Mouse (Mus musculus) layer of hippocampus, adult 2 months (tissue): Measurements from ENCODE around the gene Maco1. TPM values are rescaled to one million over a fixed set of nuclear protein-coding genes. Genes with fewer than 3 reads are reported as not detected.

Source experiments
- DNase-seq, 2 experiments: peaks; one replicate each; pipeline ENCODE4 v3.0.0; 2022; ENCODE audit warnings: low spot score in 2 of 2
- H3K27ac ChIP-seq: fragments of 200-600 bp; 2 replicates; pipeline ENCODE4 v1.8.1; 2022
- H3K4me3 ChIP-seq: fragments of 200-600 bp; 2 replicates; pipeline ENCODE4 v1.8.1; 2022; ENCODE audit warnings: mild to moderate bottlenecking
- CTCF ChIP-seq: fragments of 200-600 bp; conservative IDR thresholded peaks from 2 replicates; pipeline ENCODE4 v1.8.1; 2022; ENCODE audit warnings: antibody characterized with exemption, mild to moderate bottlenecking, moderate library complexity
- total RNA-seq, 2 experiments: library from RNA; stranded (reverse); gene quantifications; 2 replicates each; pipeline ENCODE4 v1.2.3; 2021

Maco1 gene
- total RNA-seq, 2 experiments from 2014 or later, result 43.4 to 43.8 TPM

DNA sequence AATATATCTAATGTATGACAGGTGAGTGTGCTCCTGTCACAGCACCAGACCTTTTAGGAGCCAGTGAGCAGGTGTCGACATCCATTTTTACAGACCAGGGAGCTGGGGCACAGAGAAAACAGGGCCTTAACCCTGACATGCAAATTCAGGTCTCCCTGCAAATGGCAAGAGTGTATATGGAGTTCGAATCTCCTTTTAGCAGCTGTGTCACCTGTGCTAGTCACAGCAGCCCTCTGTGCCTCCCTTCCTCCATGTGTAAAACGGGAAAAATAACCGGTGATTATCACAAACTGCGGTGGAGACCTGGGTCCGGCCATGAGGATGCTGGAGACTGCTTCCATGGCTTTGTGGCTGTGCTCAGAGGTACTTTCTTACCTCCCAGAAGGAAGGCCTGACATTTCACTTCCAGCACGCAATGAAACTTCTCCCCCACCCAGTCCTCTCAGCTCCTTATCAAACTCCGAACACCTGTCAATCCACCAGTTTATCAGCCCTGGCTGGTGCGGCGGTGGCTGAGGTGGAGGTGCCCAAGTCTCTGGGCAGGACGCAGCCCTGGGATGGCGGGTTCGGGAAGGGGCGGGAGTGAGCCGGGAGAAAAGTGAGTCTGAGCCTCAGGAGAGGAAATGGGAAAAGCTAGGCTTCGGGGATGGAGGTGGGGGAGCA is 16.1 kb upstream of the Maco1 start:
- Histone ChIP-seq H3K27ac (no peak overlapping the region), H3K4me3 (no peak overlapping the region)
- TF ChIP-seq CTCF, result no peak
- DNase-seq, result no peak

- no peak for DNase-seq
- Histone ChIP-seq H3K27ac (no peak overlapping the region), H3K4me3 (no peak overlapping the region)
- no peak for TF ChIP-seq CTCF
Observed at GRCm38 (mm10) chr4:134868490-134868889, 15.3 kb upstream of the Maco1 start.

GRCm38 (mm10) chr4:134868065-134868464 is 14.9 kb upstream of the Maco1 start:
- no peak for DNase-seq
- no peak for TF ChIP-seq CTCF
- H3K4me3 ChIP-seq, result no peak overlapping the region
- no peak overlapping the region for H3K27ac ChIP-seq

GRCm38 (mm10) chr4:134867661-134868060 is 14.5 kb upstream of the Maco1 start:
- no peak for TF ChIP-seq CTCF
- Histone ChIP-seq H3K4me3 (no peak overlapping the region), H3K27ac (no peak overlapping the region)
- no peak for DNase-seq

- Histone ChIP-seq H3K27ac (no peak overlapping the region), H3K4me3 (no peak overlapping the region)
- no peak for TF ChIP-seq CTCF
- no peak for DNase-seq
Observed at GRCm38 (mm10) chr4:134867213-134867612, 14.1 kb upstream of the Maco1 start.

GRCm38 (mm10) chr4:134865789-134866188 is 12.6 kb upstream of the Maco1 start:
- no peak for DNase-seq
- TF ChIP-seq CTCF, result no peak
- no peak overlapping the region for H3K4me3 ChIP-seq
- no peak overlapping the region for H3K27ac ChIP-seq

DNA sequence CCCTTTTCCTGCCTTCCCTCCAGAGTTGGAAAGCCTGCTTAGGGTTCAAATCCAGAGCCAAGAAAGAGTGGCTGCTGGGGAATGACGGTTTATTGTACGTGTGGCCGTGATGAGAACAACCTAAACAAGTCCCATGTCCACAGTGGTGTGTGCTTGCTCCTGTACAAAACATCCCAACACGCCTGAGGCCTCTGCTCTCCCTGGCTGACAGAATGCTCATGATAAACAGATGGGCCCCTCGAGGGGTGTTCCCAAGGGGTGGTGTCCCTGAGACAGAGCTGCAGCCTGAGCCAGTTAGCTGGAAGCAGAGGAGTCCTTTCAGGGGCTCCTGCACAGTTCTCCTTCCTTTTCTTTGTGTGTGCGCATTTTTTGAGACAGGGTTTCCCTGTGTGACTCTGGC is 12.2 kb upstream of the Maco1 start:
- no peak for DNase-seq
- Histone ChIP-seq H3K4me3 (no peak overlapping the region), H3K27ac (no peak overlapping the region)
- no peak for TF ChIP-seq CTCF

GRCm38 (mm10) chr4:134863937-134864729 is 11.0 kb upstream of the Maco1 start, which contains the start of gene Rhd:
Gene Rhd (plus strand): TSS chr4:134864536.
- Histone ChIP-seq H3K4me3 (no peak within 1 kb of the TSS), H3K27ac (no peak within 1 kb of the TSS)
- no peak for TF ChIP-seq CTCF
- no peak for DNase-seq

- no peak for TF ChIP-seq CTCF
- H3K4me3 ChIP-seq, result no peak overlapping the region
- H3K27ac ChIP-seq, result no peak overlapping the region
- DNase-seq, result no peak
Observed at GRCm38 (mm10) chr4:134862996-134863395, 9.9 kb upstream of the Maco1 start.

GRCm38 (mm10) chr4:134861884-134862283 is 8.7 kb upstream of the Maco1 start:
- no peak for DNase-seq
- Histone ChIP-seq H3K4me3 (no peak overlapping the region), H3K27ac (no peak overlapping the region)
- no peak for TF ChIP-seq CTCF

DNA sequence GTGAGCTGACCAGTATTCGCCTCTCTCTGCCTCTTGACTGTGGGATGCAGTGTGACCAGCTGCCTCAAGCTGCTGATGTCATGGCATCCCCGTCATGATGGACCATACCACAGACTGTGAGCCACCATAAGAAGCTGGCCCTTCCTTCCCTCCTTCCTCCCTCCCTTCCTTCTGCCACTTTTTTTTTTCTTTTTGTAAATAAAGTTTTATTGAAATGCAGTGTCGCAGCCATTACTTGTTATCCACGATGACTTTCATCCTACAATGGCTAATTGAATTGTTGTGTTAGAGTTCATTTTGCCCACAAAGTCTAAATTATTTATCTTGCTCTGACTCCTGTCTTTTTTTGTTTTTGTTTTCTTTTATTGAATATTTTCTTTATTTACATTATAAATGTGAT is 5.3 kb upstream of the Maco1 start:
- H3K4me3 ChIP-seq, result no peak overlapping the region
- no peak for TF ChIP-seq CTCF
- DNase-seq, result no peak
- no peak overlapping the region for H3K27ac ChIP-seq

- TF ChIP-seq CTCF, result no peak
- H3K4me3 ChIP-seq, result no peak overlapping the region
- DNase-seq, result no peak
- H3K27ac ChIP-seq, result no peak overlapping the region
Observed at GRCm38 (mm10) chr4:134856501-134856900, 3.4 kb upstream of the Maco1 start.

DNA sequence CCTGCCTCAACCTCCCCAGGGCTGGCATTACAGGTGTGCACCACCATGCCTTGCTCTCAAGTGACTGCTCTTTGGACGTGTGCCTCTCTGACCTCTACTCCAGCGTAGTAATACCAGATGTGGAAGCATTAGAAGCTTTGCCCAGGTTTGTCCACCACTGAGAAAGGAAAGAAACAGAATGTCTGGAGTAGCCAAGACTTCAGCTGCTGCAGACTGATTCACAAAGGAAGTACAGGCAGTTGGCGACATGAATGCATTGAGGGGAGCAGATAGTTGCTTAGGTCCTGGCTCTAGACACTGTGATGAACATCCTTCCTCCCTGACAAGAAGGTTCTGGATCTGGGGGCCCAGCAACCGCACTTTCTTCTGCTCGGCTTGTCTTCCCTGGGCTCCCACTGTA is 2.9 kb upstream of the Maco1 start:
- Histone ChIP-seq H3K27ac (no peak overlapping the region), H3K4me3 (no peak overlapping the region)
- TF ChIP-seq CTCF, result no peak
- DNase-seq, result no peak

- no peak for TF ChIP-seq CTCF
- no peak for DNase-seq
- no peak overlapping the region for H3K4me3 ChIP-seq
Observed at GRCm38 (mm10) chr4:134855371-134855770, 2.2 kb upstream of the Maco1 start.

More at GRCm38 (mm10) chr4:134855371-134855770, 2.2 kb upstream of the Maco1 start:
- H3K27ac ChIP-seq, result no peak overlapping the region
